Mouse (Mus musculus) embryonic facial prominence, embryonic 11.5 days (tissue): ENCODE results near the gene BC035947. TPM values are rescaled to one million over a fixed set of nuclear protein-coding genes. Genes with fewer than 3 reads are reported as not detected.
A peak's percentile ranks its signal among the peaks of the same experiment; 100 is the strongest.
"Not testable (repeated sequence)": the region's sequence is repeated elsewhere in the genome, so short reads cannot be mapped to it uniquely, and the experiment has no call there.

Source experiments
- ATAC-seq: fragments of 200-750 bp; cut with Nextera tagmentation; replicated peaks from 2 replicates; pipeline ENCODE4 v1.8.0; 2017; ENCODE audit warnings: low read depth; ENCODE audit not compliant: insufficient number of reproducible peaks, low FRiP score, low TSS enrichment
- DNase-seq: peaks from one replicate; pipeline ENCODE4 v3.0.0-alpha.2; 2015; ENCODE audit warnings: low spot score
- H3K27ac ChIP-seq: fragments of 300-500 bp; sonication (generic); replicated peaks from 2 replicates; pipeline ENCODE4 v1.5.1; 2014; ENCODE audit warnings: mild to moderate bottlenecking, low read depth, low read length, control low read depth
- H3K27me3 ChIP-seq: fragments of 300-500 bp; sonication (generic); 2 replicates; pipeline ENCODE4 v1.6.1; 2014; ENCODE audit warnings: mild to moderate bottlenecking, low read length, moderate library complexity, mixed read lengths; ENCODE audit not compliant: control insufficient read depth, insufficient read depth
- H3K36me3 ChIP-seq: fragments of 300-500 bp; sonication (generic); replicated peaks from 2 replicates; pipeline ENCODE4 v1.6.1; 2014; ENCODE audit warnings: low read depth, mild to moderate bottlenecking, low read length, moderate library complexity, mixed read lengths; ENCODE audit not compliant: control insufficient read depth, insufficient read depth
- H3K4me1 ChIP-seq: fragments of 300-500 bp; sonication (generic); 2 replicates; pipeline ENCODE4 v1.6.1; 2014; ENCODE audit warnings: low read length, mixed read lengths; ENCODE audit not compliant: control insufficient read depth, insufficient read depth
- H3K4me2 ChIP-seq: fragments of 300-500 bp; sonication (generic); 2 replicates; pipeline ENCODE4 v1.6.1; 2014; ENCODE audit warnings: low read depth, mild to moderate bottlenecking, control low read depth, low read length, moderate library complexity
- H3K4me3 ChIP-seq: fragments of 300-500 bp; sonication (generic); 2 replicates; pipeline ENCODE4 v1.5.1; 2014; ENCODE audit warnings: low read depth, low read length, control low read depth
- H3K9ac ChIP-seq: fragments of 300-500 bp; sonication (generic); replicated peaks from 2 replicates; pipeline ENCODE4 v1.6.1; 2014; ENCODE audit warnings: mild to moderate bottlenecking, control low read depth, low read length
- H3K9me3 ChIP-seq: fragments of 300-500 bp; sonication (generic); replicated peaks from 2 replicates; pipeline ENCODE4 v1.6.1; 2016; ENCODE audit warnings: mild to moderate bottlenecking, low read length, inconsistent platforms, mixed read lengths; ENCODE audit not compliant: control insufficient read depth
- WGBS: fragments of 180-500 bp; shearing (Covaris S2); extraction: QIAGEN DNeasy Blood & Tissue Kit; methylation state at CpG from one replicate; pipeline ENCODE4 v1.1.7; 2014; 5-methylcytosine and 5-hydroxymethylcytosine counted together
- polyA plus RNA-seq: library from polyadenylated mRNA; unstranded; fragments of >200 nt; fragmentation: Nextera tagmentation; extraction: Ambion mirVana; gene quantifications from 2 replicates; pipeline ENCODE4 v1.2.1, GENCODE M21; 2014

Gene BC035947
- 0.43 and 0.82 TPM in 2 replicates for polyA plus RNA-seq

DNA sequence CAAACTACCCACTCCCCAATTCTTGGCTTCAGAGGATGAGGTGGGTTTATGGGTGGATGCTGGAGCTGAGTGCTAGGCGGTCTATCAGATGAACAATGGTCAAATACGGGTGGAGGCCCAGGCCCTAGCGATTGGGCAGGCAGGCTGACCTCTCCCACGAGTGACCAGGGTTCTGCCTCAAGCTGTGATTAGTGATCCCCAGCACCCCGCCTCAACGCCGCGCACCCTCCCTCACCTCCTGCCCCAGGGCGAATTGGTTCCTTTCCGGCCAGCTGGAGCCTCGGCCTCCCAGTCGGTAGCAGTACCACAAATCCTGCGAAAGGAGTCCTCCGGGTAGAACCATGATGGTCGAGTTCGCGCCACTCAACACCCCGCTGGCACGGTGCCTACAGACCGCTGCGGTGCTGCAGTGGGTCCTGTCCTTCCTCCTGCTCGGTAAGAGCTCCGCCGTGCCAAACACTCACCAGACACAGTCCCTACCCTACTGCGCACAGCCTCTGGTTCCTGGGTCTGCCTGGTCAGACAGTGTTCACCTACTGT is at the start of gene BC035947:
Gene BC035947, minus strand, starts transcription at position 538 of the 540 bp plus-strand sequence.
- Histone ChIP-seq H3K4me3 (peak within 1 kb of the TSS; percentile 33), H3K27ac (no peak within 1 kb of the TSS), H3K4me2 (peak within 1 kb of the TSS; percentile 71), H3K9me3 (no peaks in the 10 kb centered on the region), H3K9ac (peak within 1 kb of the TSS; percentile 59), H3K4me1 (no peaks in the 10 kb centered on the region), H3K27me3 (no peaks in the 10 kb centered on the region), H3K36me3 (no peaks in the 10 kb centered on the region)
- ATAC-seq (0 out of 2 replicates have a peak, but pooled peaks have one; percentile 65), DNase-seq (peak; percentile 50)
- 3% methylated on average over 25 of the region's 25 CpGs for WGBS

DNA sequence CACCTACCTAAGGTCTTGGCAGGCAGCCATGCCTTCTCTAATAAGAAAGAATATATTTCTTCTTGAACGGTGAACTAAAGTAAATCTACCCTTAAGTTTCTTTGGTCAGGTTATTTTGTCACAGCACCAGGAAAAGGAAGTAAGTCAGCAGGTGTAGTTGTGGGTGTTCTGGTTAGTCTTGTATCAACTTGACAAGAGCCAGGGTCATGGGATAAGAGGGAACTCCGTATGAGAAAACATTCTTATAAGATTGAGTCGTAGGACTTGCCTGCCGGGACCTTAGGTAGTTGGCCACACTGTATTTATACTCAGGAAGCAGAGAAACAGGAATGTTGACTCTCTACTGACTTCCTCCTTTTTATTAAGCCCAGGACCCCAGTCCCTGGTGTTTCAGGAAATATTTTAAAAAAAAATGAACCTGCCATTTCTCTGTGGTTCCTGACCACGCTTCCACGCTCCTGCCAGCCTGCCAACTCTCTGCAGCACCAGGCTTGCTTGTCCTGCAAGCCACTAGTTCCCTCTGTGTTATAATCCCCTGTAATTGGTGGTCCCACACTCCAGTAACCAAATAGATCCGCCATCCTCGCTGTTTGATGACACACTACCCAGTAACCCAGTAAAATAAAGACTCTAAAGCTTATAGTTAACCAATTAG is 42.2 kb upstream of the BC035947 start:
- no peak for DNase-seq
- no peaks in the 10 kb centered on the region for H3K36me3 ChIP-seq
- no peak overlapping the region for H3K27ac ChIP-seq
- H3K9me3 ChIP-seq: no peaks in the 10 kb centered on the region
- WGBS: 71% methylated on average over 8 of the region's 8 CpGs
- H3K4me2 ChIP-seq: no peak overlapping the region
- no peaks in the 10 kb centered on the region for H3K4me1 ChIP-seq
- H3K4me3 ChIP-seq: no peak overlapping the region
- no peak for ATAC-seq
- no peak overlapping the region for H3K9ac ChIP-seq
- H3K27me3 ChIP-seq: no peaks in the 10 kb centered on the region

DNA sequence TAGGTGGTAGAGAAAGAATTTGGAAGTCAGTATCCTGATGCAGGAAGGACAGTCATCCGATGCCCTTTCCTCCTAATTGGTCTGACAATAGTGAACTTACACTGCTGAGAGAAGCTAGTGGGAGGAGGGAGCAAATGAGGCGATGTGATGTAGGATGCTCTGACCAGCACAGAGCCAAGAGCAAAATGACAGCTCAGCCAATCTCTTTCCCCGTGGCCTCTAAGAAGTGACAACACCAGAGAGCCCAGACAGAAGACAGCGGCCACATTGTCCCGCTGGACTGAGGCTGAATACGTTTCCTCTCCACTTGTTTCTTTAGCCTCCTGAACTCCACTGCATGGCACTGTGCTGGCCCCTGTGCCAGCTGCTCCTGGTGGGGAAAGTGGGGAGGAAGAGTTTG is 37.0 kb upstream of the BC035947 start:
- 24% methylated on average over 6 of the region's 6 CpGs for WGBS
- DNase-seq (no peak), ATAC-seq (0 out of 2 replicates have a peak, but pooled peaks have one; percentile 29)
- no peak overlapping the region for H3K4me3 ChIP-seq
- no peak overlapping the region for H3K9ac ChIP-seq
- no peaks in the 10 kb centered on the region for H3K27me3 ChIP-seq
- H3K36me3 ChIP-seq: no peaks in the 10 kb centered on the region
- H3K4me2 ChIP-seq: no peak overlapping the region
- H3K4me1 ChIP-seq: no peaks in the 10 kb centered on the region
- no peaks in the 10 kb centered on the region for H3K9me3 ChIP-seq
- H3K27ac ChIP-seq: no peak overlapping the region

DNA sequence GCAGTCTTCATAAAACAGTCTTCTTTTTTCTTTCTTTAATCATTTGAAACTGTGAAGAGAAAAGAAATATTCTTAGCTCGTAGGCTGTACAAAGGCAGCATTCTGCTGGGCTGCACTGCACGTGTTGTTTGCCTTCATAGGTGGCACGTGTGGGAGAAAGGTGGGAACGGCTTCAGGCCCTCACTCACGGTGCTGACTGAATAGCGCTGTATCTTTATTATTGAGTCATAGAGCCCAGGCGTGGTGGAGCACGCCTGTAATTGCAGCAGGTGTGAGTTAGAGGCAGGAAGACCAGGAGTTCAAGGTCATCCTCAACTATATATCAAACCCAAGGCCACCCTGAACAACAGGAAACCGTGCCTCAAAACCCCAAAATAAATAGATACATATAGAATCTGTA is 34.3 kb upstream of the BC035947 start:
- Histone ChIP-seq H3K9me3 (no peaks in the 10 kb centered on the region), H3K27ac (no peak overlapping the region)
- WGBS: 89% methylated on average over 9 of the region's 9 CpGs

DNA sequence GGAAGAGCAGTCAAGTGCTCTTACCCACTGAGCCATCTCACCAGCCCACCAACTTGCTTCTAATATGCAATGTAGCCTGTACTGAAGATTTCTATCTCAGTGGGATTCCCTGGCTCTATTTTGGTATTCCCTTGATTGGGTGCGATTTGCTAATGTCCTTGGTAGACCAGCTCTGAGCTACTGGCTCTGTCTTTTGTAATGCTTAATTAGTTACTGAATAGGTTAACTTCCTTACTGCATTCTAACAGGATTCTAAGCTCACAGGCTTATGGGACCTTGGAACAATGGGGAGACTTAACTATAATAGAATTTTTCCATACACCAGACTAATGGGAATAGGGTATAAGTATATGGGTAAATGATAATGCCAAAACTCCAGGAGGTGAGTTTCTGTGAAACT is 31.7 kb upstream of the BC035947 start:
- not testable (repeated sequence) for DNase-seq, H3K4me3 ChIP-seq, H3K27ac ChIP-seq, H3K9me3 ChIP-seq, H3K27me3 ChIP-seq, H3K9ac ChIP-seq, H3K4me2 ChIP-seq, H3K4me1 ChIP-seq, ATAC-seq, H3K36me3 ChIP-seq
- WGBS: 70% methylated on average over 1 of the region's 1 CpGs

More for the DNA sequence above, 34.3 kb upstream of the BC035947 start:
- H3K4me1 ChIP-seq: no peaks in the 10 kb centered on the region
- H3K36me3 ChIP-seq: no peaks in the 10 kb centered on the region
- H3K4me3 ChIP-seq: no peak overlapping the region
- DNase-seq (no peak), ATAC-seq (no peak)
- no peak overlapping the region for H3K9ac ChIP-seq
- no peaks in the 10 kb centered on the region for H3K27me3 ChIP-seq
- no peak overlapping the region for H3K4me2 ChIP-seq

DNA sequence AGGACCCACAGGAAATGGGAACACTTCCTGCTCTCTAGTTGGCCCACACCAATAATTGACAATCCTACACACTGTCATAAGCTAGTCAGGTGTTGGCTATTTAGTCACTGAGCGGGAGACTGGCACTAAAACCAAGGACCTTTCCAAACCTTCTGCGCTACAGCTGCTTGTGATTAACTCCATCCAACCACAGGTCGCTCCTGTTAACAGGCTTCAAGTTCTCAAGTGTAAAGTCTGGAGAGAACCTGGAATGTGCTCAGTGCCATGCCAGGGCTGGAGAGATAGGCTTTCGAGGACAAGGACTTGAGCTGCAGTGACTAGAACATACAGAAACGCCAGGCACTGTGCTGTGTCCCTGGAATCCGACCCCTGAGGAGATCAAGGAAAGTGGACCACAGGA is 27.2 kb upstream of the BC035947 start:
- H3K9ac ChIP-seq: no peak overlapping the region
- no peak for ATAC-seq
- peak; percentile 40 for DNase-seq
- H3K27ac ChIP-seq: no peak overlapping the region
- no peaks in the 10 kb centered on the region for H3K4me1 ChIP-seq
- no peaks in the 10 kb centered on the region for H3K36me3 ChIP-seq
- H3K4me3 ChIP-seq: no peak overlapping the region
- 50% methylated on average over 6 of the region's 6 CpGs for WGBS
- H3K27me3 ChIP-seq: no peaks in the 10 kb centered on the region
- H3K4me2 ChIP-seq: no peak overlapping the region
- no peaks in the 10 kb centered on the region for H3K9me3 ChIP-seq

DNA sequence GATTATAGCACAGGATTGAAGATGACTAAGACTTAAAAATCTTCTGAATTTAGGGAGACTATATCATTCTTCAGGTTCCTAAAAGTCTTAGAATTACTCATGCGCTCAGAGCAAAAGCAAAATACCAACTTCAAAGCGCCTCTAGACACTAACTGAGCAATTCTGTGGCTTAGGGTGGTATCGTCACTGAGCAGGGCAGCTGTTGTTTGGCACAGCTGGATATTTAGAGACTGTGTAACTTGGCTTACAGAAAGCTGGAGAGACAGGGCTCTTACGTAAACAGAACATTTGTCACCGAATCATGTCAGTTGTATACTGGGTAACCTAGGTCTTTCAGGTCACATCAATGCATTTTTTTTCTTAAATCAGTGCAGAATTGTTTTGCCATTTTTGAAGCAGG is 26.4 kb upstream of the BC035947 start:
- Histone ChIP-seq H3K4me1 (no peaks in the 10 kb centered on the region), H3K4me3 (no peak overlapping the region), H3K27ac (no peak overlapping the region), H3K36me3 (no peaks in the 10 kb centered on the region), H3K9ac (no peak overlapping the region), H3K9me3 (no peaks in the 10 kb centered on the region), H3K4me2 (no peak overlapping the region), H3K27me3 (no peaks in the 10 kb centered on the region)
- no peak for ATAC-seq
- DNase-seq: no peak
- WGBS: 57% methylated on average over 5 of the region's 5 CpGs

DNA sequence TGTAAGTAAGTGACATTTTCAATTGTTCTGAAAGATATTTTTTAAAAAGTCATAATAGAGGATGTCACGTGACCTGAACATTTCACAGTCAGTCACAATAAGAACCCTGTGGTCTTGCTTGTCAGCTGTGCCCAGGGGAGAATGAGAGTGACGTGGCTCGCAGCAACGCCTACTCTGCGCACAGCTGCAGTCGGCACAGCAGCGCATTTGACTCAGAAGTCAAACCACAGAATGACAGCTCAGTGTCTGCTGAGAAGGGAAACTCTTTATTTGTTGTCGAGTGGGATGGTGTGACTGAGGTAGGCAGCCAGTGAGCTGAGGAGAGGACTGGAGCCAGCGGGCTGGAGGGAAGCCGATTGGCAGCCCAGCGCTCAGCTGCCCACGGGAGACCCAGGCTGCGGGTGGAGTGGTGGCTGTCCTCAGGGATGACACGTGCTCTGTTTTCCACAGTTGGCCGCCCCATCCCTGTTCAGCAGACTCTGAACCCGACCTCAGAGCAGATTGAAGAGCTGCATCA is 25.6 kb upstream of the BC035947 start:
- Histone ChIP-seq H3K4me1 (no peaks in the 10 kb centered on the region), H3K27me3 (no peaks in the 10 kb centered on the region), H3K4me3 (no peak overlapping the region), H3K27ac (no peak overlapping the region), H3K9ac (peak overlapping the region; percentile 47), H3K9me3 (no peaks in the 10 kb centered on the region), H3K36me3 (no peaks in the 10 kb centered on the region), H3K4me2 (peak overlapping the region; percentile 49)
- ATAC-seq: peak; percentile 77
- 25% methylated on average over 16 of the region's 16 CpGs for WGBS
- DNase-seq: peak; percentile 47
